Mouse (Mus musculus): ENCODE measurements around the gene Gapdh. TPM values are rescaled to one million over a fixed set of nuclear protein-coding genes. Genes with fewer than 3 reads are reported as not detected.

The Gapdh gene
- polyA plus RNA-seq (2015; fragmentation: Illumina TruSeq; extraction: RNeasy Lipid Tissue Mini Kit (QIAGEN cat#74804); ENCODE audit: insufficient read depth, low read depth, low replicate concordance) = 116 TPM

GRCm38 (mm10) chr6:125166051-125166751 lies at the start of gene Gapdh:
TSS of gene Gapdh (minus strand) at chr6:125166467.

GRCm38 (mm10) chr6:125215148-125215954 lies 49.1 kb upstream of the Gapdh start, which contains the start of gene Vamp1:
TSS of gene Vamp1 (plus strand) at chr6:125215551.

GRCm38 (mm10) chr6:125191332-125192015 lies 25.2 kb upstream of the Gapdh start, which contains the start of the genes Ncapd2 and Mrpl51:
TSS of gene Ncapd2 (minus strand) at chr6:125191701.
TSS of gene Mrpl51 (plus strand) at chr6:125191801.

GRCm38 (mm10) chr6:125145001-125145400 lies 21.3 kb downstream of the Gapdh start, which contains the start of gene Iffo1:
TSS of gene Iffo1 (plus strand) at chr6:125145241.

GRCm38 (mm10) chr6:125131302-125132156 lies 34.7 kb downstream of the Gapdh start, which contains the start of gene Nop2:
TSS of gene Nop2 (plus strand) at chr6:125131909.

Other genes starting within 250 kb of the Gapdh start
- 234 TPM for gene Ptms, start 246.4 kb downstream of the Gapdh start, polyA plus RNA-seq (2015; fragmentation: Illumina TruSeq; extraction: RNeasy Lipid Tissue Mini Kit (QIAGEN cat#74804); ENCODE audit: insufficient read depth, low read depth, low replicate concordance)
- 42.2 TPM for gene Mlf2, start 235.1 kb downstream of the Gapdh start, polyA plus RNA-seq (2015; fragmentation: Illumina TruSeq; extraction: RNeasy Lipid Tissue Mini Kit (QIAGEN cat#74804); ENCODE audit: insufficient read depth, low read depth, low replicate concordance)
- gene Cops7a, start 200.9 kb downstream of the Gapdh start, polyA plus RNA-seq (2015; fragmentation: Illumina TruSeq; extraction: RNeasy Lipid Tissue Mini Kit (QIAGEN cat#74804); ENCODE audit: insufficient read depth, low read depth, low replicate concordance) = 22.9 TPM
- gene Pianp, start 169.8 kb downstream of the Gapdh start, polyA plus RNA-seq (2015; fragmentation: Illumina TruSeq; extraction: RNeasy Lipid Tissue Mini Kit (QIAGEN cat#74804); ENCODE audit: insufficient read depth, low read depth, low replicate concordance) = 2.4 TPM
- gene Zfp384, start 157.3 kb downstream of the Gapdh start, polyA plus RNA-seq (2015; fragmentation: Illumina TruSeq; extraction: RNeasy Lipid Tissue Mini Kit (QIAGEN cat#74804); ENCODE audit: insufficient read depth, low read depth, low replicate concordance) = 19.0 TPM
- 15.3 TPM for gene Ing4, start 126.7 kb downstream of the Gapdh start, polyA plus RNA-seq (2015; fragmentation: Illumina TruSeq; extraction: RNeasy Lipid Tissue Mini Kit (QIAGEN cat#74804); ENCODE audit: insufficient read depth, low read depth, low replicate concordance)
- 13.7 TPM for gene Acrbp, start 116.8 kb downstream of the Gapdh start, polyA plus RNA-seq (2015; fragmentation: Illumina TruSeq; extraction: RNeasy Lipid Tissue Mini Kit (QIAGEN cat#74804); ENCODE audit: insufficient read depth, low read depth, low replicate concordance)
- not detected for gene Lpar5, start 98.5 kb downstream of the Gapdh start, polyA plus RNA-seq (2015; fragmentation: Illumina TruSeq; extraction: RNeasy Lipid Tissue Mini Kit (QIAGEN cat#74804); ENCODE audit: insufficient read depth, low read depth, low replicate concordance)
- gene Chd4, start 70.5 kb downstream of the Gapdh start, polyA plus RNA-seq (2015; fragmentation: Illumina TruSeq; extraction: RNeasy Lipid Tissue Mini Kit (QIAGEN cat#74804); ENCODE audit: insufficient read depth, low read depth, low replicate concordance) = 21.1 TPM
- 5.7 TPM for gene Nop2, start 34.6 kb downstream of the Gapdh start, polyA plus RNA-seq (2015; fragmentation: Illumina TruSeq; extraction: RNeasy Lipid Tissue Mini Kit (QIAGEN cat#74804); ENCODE audit: insufficient read depth, low read depth, low replicate concordance)
- 7.2 TPM for gene Iffo1, start 21.2 kb downstream of the Gapdh start, polyA plus RNA-seq (2015; fragmentation: Illumina TruSeq; extraction: RNeasy Lipid Tissue Mini Kit (QIAGEN cat#74804); ENCODE audit: insufficient read depth, low read depth, low replicate concordance)
- 11.3 TPM for gene Ncapd2, start 25.2 kb upstream of the Gapdh start, polyA plus RNA-seq (2015; fragmentation: Illumina TruSeq; extraction: RNeasy Lipid Tissue Mini Kit (QIAGEN cat#74804); ENCODE audit: insufficient read depth, low read depth, low replicate concordance)
- 27.0 TPM for gene Mrpl51, start 25.3 kb upstream of the Gapdh start, polyA plus RNA-seq (2015; fragmentation: Illumina TruSeq; extraction: RNeasy Lipid Tissue Mini Kit (QIAGEN cat#74804); ENCODE audit: insufficient read depth, low read depth, low replicate concordance)
- gene Vamp1, start 49.1 kb upstream of the Gapdh start, polyA plus RNA-seq (2015; fragmentation: Illumina TruSeq; extraction: RNeasy Lipid Tissue Mini Kit (QIAGEN cat#74804); ENCODE audit: insufficient read depth, low read depth, low replicate concordance) = 4.9 TPM
- gene Tapbpl, start 65.4 kb upstream of the Gapdh start, polyA plus RNA-seq (2015; fragmentation: Illumina TruSeq; extraction: RNeasy Lipid Tissue Mini Kit (QIAGEN cat#74804); ENCODE audit: insufficient read depth, low read depth, low replicate concordance) = 4.7 TPM
- not detected for gene Cd27, start 70.5 kb upstream of the Gapdh start, polyA plus RNA-seq (2015; fragmentation: Illumina TruSeq; extraction: RNeasy Lipid Tissue Mini Kit (QIAGEN cat#74804); ENCODE audit: insufficient read depth, low read depth, low replicate concordance)
- not detected for gene Tuba3a, start 119.6 kb upstream of the Gapdh start, polyA plus RNA-seq (2015; fragmentation: Illumina TruSeq; extraction: RNeasy Lipid Tissue Mini Kit (QIAGEN cat#74804); ENCODE audit: insufficient read depth, low read depth, low replicate concordance)
- 16.2 TPM for gene Ltbr, start 147.4 kb upstream of the Gapdh start, polyA plus RNA-seq (2015; fragmentation: Illumina TruSeq; extraction: RNeasy Lipid Tissue Mini Kit (QIAGEN cat#74804); ENCODE audit: insufficient read depth, low read depth, low replicate concordance)
- 1.4 TPM for gene Scnn1a, start 154.2 kb upstream of the Gapdh start, polyA plus RNA-seq (2015; fragmentation: Illumina TruSeq; extraction: RNeasy Lipid Tissue Mini Kit (QIAGEN cat#74804); ENCODE audit: insufficient read depth, low read depth, low replicate concordance)
- gene Tnfrsf1a, start 182.9 kb upstream of the Gapdh start, polyA plus RNA-seq (2015; fragmentation: Illumina TruSeq; extraction: RNeasy Lipid Tissue Mini Kit (QIAGEN cat#74804); ENCODE audit: insufficient read depth, low read depth, low replicate concordance) = 32.5 TPM
- gene Plekhg6, start 214.3 kb upstream of the Gapdh start, polyA plus RNA-seq (2015; fragmentation: Illumina TruSeq; extraction: RNeasy Lipid Tissue Mini Kit (QIAGEN cat#74804); ENCODE audit: insufficient read depth, low read depth, low replicate concordance) = not detected

All from pancreas, adult 10 weeks (tissue).